Mouse (Mus musculus): Measurements from ENCODE around the gene Pik3c2g. TPM values are rescaled to one million over a fixed set of nuclear protein-coding genes. Genes with fewer than 3 reads are reported as not detected.

Pik3c2g gene
- polyA plus RNA-seq, 1 experiment = 0.36 TPM

DNA sequence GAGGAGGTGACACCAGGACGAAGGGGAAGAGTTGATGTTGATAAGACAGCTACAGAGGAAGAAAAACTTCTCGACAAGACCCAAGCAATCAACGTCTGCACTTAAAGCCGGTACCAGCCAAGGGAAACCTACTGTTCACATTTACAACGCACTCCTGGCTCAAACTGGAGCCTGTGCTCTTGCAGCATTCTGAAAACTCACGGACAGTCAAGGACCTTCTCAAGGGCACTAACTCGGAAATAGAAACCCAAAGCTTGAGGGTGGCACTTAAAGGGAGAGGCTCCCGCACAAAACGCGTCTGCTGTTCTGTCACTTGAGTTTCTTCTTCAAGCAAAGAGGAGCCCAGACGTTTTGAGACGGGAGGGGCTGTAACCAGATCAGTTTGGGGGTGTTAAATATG is 366.6 kb downstream of the Pik3c2g start:
- no peak for DNase-seq (ENCODE audit: low read depth)
- no peak for TF ChIP-seq POLR2A (IDR thresholded peaks at IDR 0.05; ENCODE audit: borderline replicate concordance, extremely low read depth, insufficient read depth, insufficient read length, poor library complexity, severe bottlenecking)
- TF ChIP-seq CTCF (IDR thresholded peaks at IDR 0.05; ENCODE audit: borderline replicate concordance, extremely low read depth, insufficient read depth, insufficient read length) = no peak

DNA sequence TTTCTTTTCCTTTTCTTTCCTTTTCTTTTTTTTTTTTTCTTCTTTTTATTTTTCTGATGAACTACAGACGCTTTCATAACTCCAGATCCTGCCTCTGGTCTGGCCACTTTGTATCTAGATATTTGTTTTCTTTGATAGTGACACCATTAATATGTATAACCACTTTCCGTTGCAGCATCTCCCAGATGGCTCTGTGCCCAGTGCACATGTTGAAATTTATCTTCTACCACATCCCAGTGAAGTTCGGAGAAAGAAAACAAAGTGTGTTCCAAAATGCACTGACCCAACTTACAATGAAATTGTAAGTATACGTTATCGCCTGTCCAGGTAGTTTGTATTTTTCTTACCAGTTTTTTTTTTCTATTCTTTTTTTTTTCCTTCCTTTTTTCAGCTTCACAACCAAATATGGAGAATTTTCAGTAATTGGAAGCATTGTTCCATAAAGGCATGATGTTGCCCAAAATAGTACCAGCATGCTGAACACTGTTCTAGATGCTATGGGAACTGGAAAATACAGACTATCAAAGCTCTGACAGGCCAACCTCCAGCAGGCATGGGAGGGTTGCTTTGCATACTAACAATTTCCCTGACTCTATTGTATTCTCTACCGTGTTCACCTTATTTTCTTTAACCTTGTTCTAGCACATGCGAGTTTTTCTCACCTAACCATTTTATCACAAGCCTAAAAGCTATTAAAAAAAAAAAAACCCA is 370.7 kb downstream of the Pik3c2g start:
- no peak for DNase-seq (ENCODE audit: low read depth)
- TF ChIP-seq POLR2A (IDR thresholded peaks at IDR 0.05; ENCODE audit: borderline replicate concordance, extremely low read depth, insufficient read depth, insufficient read length, poor library complexity, severe bottlenecking) = no peak
- no peak for TF ChIP-seq CTCF (IDR thresholded peaks at IDR 0.05; ENCODE audit: borderline replicate concordance, extremely low read depth, insufficient read depth, insufficient read length)

GRCm38 (mm10) chr6:139963775-139964174 is 376.8 kb downstream of the Pik3c2g start:
- TF ChIP-seq CTCF (IDR thresholded peaks at IDR 0.05; ENCODE audit: borderline replicate concordance, extremely low read depth, insufficient read depth, insufficient read length) (no peak), POLR2A (IDR thresholded peaks at IDR 0.05; ENCODE audit: borderline replicate concordance, extremely low read depth, insufficient read depth, insufficient read length, poor library complexity, severe bottlenecking) (no peak)
- DNase-seq (ENCODE audit: low read depth) = no peak

GRCm38 (mm10) chr6:139964895-139965294 is 377.9 kb downstream of the Pik3c2g start:
- no peak for DNase-seq (ENCODE audit: low read depth)
- no peak for TF ChIP-seq CTCF (IDR thresholded peaks at IDR 0.05; ENCODE audit: borderline replicate concordance, extremely low read depth, insufficient read depth, insufficient read length)
- no peak for TF ChIP-seq POLR2A (IDR thresholded peaks at IDR 0.05; ENCODE audit: borderline replicate concordance, extremely low read depth, insufficient read depth, insufficient read length, poor library complexity, severe bottlenecking)

DNA sequence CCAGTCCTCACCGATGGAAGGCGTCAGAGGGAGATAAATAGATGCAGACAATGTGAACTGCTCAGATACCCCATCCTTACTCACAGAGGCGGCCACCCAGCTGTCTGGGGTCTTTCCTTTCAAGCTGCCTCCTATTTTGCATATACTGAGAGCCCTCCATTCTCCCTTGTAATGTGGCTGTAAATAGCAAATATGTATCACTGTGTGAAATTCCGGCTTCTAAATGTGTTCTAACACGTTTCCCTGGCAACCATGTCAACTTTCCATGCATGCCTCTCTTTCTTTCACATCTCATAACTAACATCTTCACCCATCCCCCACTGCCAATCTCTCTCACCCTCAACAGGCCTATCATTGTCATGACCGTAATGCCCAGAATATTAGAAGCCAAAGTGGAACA is 379.7 kb downstream of the Pik3c2g start:
- peak; percentile 83 for DNase-seq (ENCODE audit: low read depth)
- TF ChIP-seq CTCF (IDR thresholded peaks at IDR 0.05; ENCODE audit: borderline replicate concordance, extremely low read depth, insufficient read depth, insufficient read length) = no peak
- TF ChIP-seq POLR2A (IDR thresholded peaks at IDR 0.05; ENCODE audit: borderline replicate concordance, extremely low read depth, insufficient read depth, insufficient read length, poor library complexity, severe bottlenecking) = no peak

DNA sequence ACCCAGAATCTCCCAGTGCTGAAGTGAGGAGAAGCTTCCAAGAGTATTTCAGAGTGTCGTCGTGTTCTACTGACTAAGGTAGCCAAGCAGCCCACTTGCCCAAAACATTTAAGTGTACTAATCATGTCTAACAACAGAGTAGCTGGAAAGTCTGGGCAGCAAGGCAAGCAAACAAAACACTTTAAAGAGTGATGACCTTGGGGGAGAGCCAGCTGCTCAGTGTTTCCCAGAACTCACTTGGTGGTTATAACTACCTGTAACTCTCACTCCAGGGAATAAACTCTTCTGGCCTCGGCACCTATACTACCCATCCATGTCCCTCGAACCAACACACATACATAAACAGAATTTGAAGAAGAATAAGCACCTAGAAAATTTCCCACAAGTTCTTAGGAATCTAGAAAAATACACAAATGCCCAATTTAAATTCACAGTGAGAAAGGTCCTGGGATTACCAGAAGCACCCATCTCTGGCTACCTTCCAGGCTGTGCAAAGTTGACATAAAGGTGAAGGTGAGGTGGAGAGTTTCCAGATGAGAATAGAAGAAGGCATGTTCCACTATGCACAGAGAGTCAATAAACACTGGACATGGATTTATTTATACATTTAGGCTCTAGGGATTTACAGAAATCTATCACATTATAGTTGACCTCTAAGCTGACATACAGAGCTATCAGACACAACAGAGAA is 384.7 kb downstream of the Pik3c2g start:
- no peak for DNase-seq (ENCODE audit: low read depth)
- TF ChIP-seq POLR2A (IDR thresholded peaks at IDR 0.05; ENCODE audit: borderline replicate concordance, extremely low read depth, insufficient read depth, insufficient read length, poor library complexity, severe bottlenecking) = no peak
- no peak for TF ChIP-seq CTCF (IDR thresholded peaks at IDR 0.05; ENCODE audit: borderline replicate concordance, extremely low read depth, insufficient read depth, insufficient read length)

DNA sequence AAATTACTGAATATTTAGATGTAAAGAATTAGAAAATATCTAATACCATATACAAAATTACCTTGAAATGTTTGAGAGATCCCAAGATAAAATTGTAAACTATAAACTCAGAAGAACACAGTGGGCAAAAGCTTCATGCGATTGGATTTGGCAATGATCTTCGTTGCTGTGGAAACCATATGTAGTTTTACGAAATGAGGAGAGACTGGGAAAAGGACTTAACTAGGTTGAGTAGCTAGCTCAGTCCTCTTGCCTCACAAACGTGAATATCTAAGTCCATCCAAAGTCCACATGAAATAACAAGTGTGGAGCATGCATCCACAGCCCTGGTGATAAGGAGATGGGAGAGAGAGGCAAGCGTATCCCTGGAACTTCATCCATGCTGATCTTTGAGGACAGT is 387.6 kb downstream of the Pik3c2g start:
- TF ChIP-seq POLR2A (IDR thresholded peaks at IDR 0.05; ENCODE audit: borderline replicate concordance, extremely low read depth, insufficient read depth, insufficient read length, poor library complexity, severe bottlenecking) = no peak
- no peak for TF ChIP-seq CTCF (IDR thresholded peaks at IDR 0.05; ENCODE audit: borderline replicate concordance, extremely low read depth, insufficient read depth, insufficient read length)
- DNase-seq (ENCODE audit: low read depth) = peak; percentile 40

GRCm38 (mm10) chr6:139978114-139978513 is 391.1 kb downstream of the Pik3c2g start:
- no peak for TF ChIP-seq CTCF (IDR thresholded peaks at IDR 0.05; ENCODE audit: borderline replicate concordance, extremely low read depth, insufficient read depth, insufficient read length)
- no peak for TF ChIP-seq POLR2A (IDR thresholded peaks at IDR 0.05; ENCODE audit: borderline replicate concordance, extremely low read depth, insufficient read depth, insufficient read length, poor library complexity, severe bottlenecking)
- no peak for DNase-seq (ENCODE audit: low read depth)

DNA sequence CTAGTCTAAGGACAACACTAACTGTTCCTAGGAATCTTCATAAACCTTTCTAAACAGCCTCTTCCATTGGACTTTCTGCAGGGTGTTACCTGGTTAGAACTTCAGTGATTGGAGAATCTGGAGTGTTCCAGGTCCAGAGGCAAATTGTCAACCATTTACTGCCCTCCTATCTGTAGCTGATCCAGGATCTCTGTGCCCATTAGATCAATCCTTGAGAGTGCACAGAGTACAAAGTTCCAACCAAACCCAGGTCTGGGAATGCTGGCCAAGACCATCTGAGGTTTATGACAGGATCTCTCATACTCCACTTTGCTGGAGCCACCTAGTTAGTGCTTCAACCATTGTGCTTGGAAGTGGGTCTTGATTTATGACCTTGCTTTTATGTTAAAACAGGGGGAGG is 394.0 kb downstream of the Pik3c2g start:
- no peak for DNase-seq (ENCODE audit: low read depth)
- TF ChIP-seq POLR2A (IDR thresholded peaks at IDR 0.05; ENCODE audit: borderline replicate concordance, extremely low read depth, insufficient read depth, insufficient read length, poor library complexity, severe bottlenecking) (no peak), CTCF (IDR thresholded peaks at IDR 0.05; ENCODE audit: borderline replicate concordance, extremely low read depth, insufficient read depth, insufficient read length) (no peak)

DNA sequence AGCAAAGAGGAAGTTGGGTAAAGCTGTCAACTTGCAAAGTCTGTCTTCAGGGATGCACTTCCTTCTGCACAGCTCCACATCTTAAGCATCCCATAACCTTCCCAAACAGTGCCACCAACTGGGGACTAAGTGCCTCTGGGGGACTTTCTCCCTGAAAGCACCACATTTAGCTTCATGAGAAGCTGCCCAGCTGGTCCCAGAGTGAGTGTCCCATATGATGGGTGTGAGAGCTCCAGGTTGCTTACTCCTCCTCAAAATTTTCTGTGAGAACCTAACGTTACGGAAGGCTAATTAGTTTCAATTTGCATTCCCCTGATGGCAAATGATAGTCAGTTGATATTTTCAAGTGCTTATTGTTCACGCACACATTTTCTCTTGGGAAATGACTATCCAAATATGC is 397.0 kb downstream of the Pik3c2g start:
- no peak for DNase-seq (ENCODE audit: low read depth)
- TF ChIP-seq POLR2A (IDR thresholded peaks at IDR 0.05; ENCODE audit: borderline replicate concordance, extremely low read depth, insufficient read depth, insufficient read length, poor library complexity, severe bottlenecking) (no peak), CTCF (IDR thresholded peaks at IDR 0.05; ENCODE audit: borderline replicate concordance, extremely low read depth, insufficient read depth, insufficient read length) (no peak)

DNA sequence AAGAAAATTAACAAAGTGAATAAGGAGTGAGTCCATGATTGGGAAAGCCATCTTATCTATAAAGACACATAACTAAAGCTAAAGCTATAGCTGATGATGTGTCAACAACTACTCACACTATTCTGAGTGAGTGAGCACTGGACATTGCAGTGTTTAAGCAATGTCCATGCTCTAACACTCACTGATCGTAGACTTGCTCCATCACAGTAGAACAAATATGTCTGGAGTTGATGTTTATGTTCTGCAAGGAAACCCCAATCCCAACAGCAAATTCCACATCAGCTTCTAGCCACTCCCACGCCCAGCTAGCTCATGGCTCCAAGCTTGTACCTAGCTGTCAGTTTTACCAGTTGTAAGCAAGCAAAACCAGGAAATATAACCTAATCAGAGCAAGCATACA is 399.5 kb downstream of the Pik3c2g start:
- no peak for TF ChIP-seq CTCF (IDR thresholded peaks at IDR 0.05; ENCODE audit: borderline replicate concordance, extremely low read depth, insufficient read depth, insufficient read length)
- no peak for TF ChIP-seq POLR2A (IDR thresholded peaks at IDR 0.05; ENCODE audit: borderline replicate concordance, extremely low read depth, insufficient read depth, insufficient read length, poor library complexity, severe bottlenecking)
- DNase-seq (ENCODE audit: low read depth) = no peak

GRCm38 (mm10) chr6:139989075-139989474 is 402.1 kb downstream of the Pik3c2g start:
- no peak for TF ChIP-seq POLR2A (IDR thresholded peaks at IDR 0.05; ENCODE audit: borderline replicate concordance, extremely low read depth, insufficient read depth, insufficient read length, poor library complexity, severe bottlenecking)
- TF ChIP-seq CTCF (IDR thresholded peaks at IDR 0.05; ENCODE audit: borderline replicate concordance, extremely low read depth, insufficient read depth, insufficient read length) = no peak
- DNase-seq (ENCODE audit: low read depth) = peak; percentile 53

Data from brain, embryonic 14.5 days (tissue).